Mouse (Mus musculus): ENCODE measurements around the gene Gal3st2.
"Not testable (repeated sequence)": the region's sequence is repeated elsewhere in the genome, so short reads cannot be mapped to it uniquely, and the experiment has no call there.

The Gal3st2 gene

DNA sequence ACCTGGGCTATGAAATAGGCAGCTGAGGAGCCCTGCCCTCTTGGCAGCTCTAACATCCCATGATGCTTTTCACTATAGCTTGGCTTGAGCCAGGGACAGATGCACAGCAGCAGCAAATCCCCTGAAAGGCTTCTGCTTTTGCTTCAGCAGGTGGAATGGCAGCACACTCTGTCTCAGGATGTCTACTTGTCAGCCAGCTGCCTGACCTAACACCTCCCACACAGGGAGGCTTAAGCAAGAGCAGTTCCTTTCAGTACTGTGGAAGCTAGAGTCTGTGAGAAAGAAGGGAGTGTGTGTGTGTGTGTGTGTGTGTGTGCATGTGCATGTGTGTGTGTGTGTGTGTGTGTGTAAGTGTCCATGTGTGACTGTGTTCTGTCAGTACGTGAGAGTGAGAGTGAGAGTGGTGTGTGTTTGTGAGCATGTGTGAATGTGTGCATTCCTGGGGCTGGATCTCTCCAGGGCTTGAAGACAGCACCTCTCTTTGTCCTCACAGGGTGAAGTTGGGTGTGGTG is 10.5 kb downstream of the Gal3st2 start:
- not testable (repeated sequence) for DNase-seq

- not testable (repeated sequence) for DNase-seq
These were observed 13.3 kb downstream of the Gal3st2 start for GRCm38 (mm10) chr1:93874405-93874804.

GRCm38 (mm10) chr1:93881778-93882177 is 20.7 kb downstream of the Gal3st2 start:
- DNase-seq = not testable (repeated sequence)

GRCm38 (mm10) chr1:93890936-93891335 is 29.8 kb downstream of the Gal3st2 start:
- peak; percentile 11 to 30 for DNase-seq

DNA sequence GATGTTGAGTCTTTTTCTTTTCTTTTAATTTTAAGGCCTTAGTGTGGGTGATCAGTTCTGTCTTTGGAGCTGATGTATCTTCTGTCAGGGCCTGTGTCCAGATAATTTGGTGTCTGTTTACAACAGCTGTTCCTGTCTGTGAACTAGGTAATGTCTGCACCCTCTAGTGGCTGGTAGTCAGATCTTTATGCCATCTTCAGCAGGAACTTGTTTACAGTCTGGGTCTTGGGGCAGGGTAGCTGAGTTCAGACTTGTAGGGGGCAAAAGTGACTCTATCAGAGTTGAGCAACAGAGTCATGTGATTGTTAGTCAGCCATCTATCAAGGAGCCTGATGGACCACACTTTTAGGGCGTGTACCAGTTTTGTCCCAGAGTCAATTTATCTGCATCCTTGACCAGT is 36.3 kb downstream of the Gal3st2 start:
- not testable (repeated sequence) for DNase-seq

- DNase-seq = not testable (repeated sequence)
These were observed 40.2 kb downstream of the Gal3st2 start for GRCm38 (mm10) chr1:93901291-93901690.

DNA sequence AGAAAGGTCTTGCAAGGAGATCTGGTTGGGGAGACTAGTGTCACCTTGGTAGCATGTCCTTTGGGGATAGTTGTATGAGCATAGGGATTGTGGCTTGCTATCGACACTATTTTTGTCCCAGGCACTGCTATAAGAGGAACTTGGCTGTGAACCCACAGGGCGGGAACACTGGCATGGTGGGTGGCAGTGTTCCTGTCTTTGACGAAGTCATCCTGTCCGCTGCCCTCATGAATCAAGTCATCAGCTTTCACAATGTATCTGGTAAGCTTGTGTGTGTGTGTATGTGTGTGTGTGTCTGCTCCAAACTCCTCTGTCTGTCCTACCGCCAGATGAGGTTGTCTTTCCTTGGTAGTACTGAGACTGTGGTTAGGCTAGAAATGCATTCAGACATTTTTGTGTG is 45.6 kb downstream of the Gal3st2 start:
- not testable (repeated sequence) for DNase-seq

- not testable (repeated sequence) for DNase-seq
These were observed 48.0 kb downstream of the Gal3st2 start for GRCm38 (mm10) chr1:93908977-93909586.

GRCm38 (mm10) chr1:93911877-93912276 is 50.8 kb downstream of the Gal3st2 start:
- not testable (repeated sequence) for DNase-seq

DNA sequence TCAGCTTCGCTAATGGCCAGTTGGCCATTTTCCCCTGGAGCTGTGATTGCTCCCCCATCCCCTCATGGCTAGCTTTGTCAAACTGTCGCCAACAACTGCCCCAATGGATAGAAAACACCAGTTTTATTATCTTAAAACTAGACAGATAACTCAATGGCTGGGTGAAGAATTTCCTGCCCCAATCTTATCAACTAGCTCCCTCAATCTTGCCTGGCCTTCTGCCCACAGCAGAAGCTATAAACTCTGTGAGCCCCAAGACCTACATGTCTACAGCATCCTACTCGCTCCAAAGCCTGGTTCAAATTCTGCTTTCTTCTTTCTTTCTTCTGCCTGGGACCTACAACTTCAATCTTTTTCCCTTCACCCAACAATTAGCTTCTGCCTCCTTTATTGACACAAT is 56.1 kb downstream of the Gal3st2 start:
- not testable (repeated sequence) for DNase-seq

- not testable (repeated sequence) for DNase-seq
These were observed 56.9 kb downstream of the Gal3st2 start, which contains the start of gene Gal3st2b for GRCm38 (mm10) chr1:93918011-93918410. Gal3st2b (plus strand) TSS chr1:93918311.

DNA sequence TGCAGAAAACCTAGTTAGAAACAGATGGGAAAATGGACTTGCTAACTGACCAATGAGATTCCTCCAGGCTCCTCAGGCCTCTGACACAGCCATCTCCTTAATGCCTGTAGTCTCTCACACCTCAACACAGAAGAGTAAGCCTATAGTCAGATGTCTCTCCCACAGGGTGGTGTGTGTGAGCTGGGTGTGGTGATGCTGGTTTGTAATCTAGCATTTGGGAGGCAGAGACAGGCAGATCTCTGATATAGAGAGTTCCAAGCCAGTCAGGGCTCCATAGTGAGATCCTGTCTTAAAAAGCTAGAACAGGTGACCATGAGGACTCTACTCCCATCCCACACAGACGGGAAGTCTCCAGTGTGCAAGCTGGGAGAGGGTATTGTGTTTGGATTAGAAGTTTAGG is 57.7 kb downstream of the Gal3st2 start:
- not testable (repeated sequence) for DNase-seq

- peak in 1 of 2 experiments; percentile 26 for DNase-seq
These were observed 58.2 kb downstream of the Gal3st2 start for GRCm38 (mm10) chr1:93919321-93919720.

DNA sequence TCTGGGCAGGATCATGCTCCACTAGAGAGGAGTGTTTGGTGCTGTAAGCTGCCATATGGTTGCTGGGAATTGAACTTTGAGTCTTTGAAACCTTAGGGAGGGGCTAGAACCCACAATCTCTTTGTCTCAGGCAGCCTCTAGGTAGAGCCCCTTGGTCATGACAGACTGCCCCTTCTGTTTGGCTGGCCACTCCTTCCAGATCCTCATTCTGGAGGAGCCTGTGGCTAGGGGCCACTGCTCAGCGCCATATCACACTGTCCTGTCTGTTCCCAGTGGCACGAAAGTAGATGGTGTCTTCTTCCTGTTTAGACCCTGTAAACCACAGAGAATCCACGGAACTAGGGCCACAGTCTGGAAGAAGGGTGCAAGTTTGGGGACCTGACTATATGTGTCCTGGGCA is 61.5 kb downstream of the Gal3st2 start:
- not testable (repeated sequence) for DNase-seq

DNA sequence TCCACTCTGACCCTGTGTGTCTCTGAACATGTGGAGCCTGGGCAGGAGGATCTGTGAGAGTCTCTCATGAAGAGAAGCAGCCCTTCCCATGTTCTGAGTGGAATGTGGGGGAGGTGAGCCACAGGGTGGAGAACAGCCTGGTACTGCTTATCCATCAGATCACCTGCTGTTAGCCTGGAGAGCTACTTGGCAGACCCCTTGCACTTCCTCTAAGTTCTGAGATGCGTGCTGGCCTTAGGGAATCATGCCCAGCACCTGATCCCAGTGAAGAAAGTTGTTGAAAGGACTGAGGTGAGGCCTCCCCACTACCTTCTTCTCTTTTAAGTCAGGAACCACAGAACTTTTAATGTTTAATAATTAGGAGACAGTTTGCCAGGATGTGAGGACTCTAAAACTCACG is 62.0 kb downstream of the Gal3st2 start:
- DNase-seq = not testable (repeated sequence)
